8 mouse cellular contexts compared by ENCODE assay signal in genomic region chr17:30005451-30005941, GRCm38 (mm10). TPM values are rescaled to one million over a fixed set of nuclear protein-coding genes. Genes with fewer than 3 reads are reported as not detected.
DNase-seq lines count a peak whose midpoint lies in the region; ATAC-seq and TF ChIP-seq lines count a peak whose summit lies in the region.

No protein-coding gene starts in this region.

- H3K27me3 ChIP-seq in MEL (ENCODE audit: control insufficient read depth in 1 of 2, insufficient read depth in 2 of 2, low read length in 2 of 2) = no peaks in the 10 kb centered on the region
- no peaks in the 10 kb centered on the region for H3K27me3 ChIP-seq in heart, embryonic 13.5 days (replicated peaks)
- H3K27me3 ChIP-seq in kidney, postnatal 0 days (ENCODE audit: insufficient read depth, low read length) = no peaks in the 10 kb centered on the region

- peak overlapping the region; percentile 98 for H3K9ac ChIP-seq in MEL (ENCODE audit: control insufficient read depth, low read depth, low read length, poor library complexity, severe bottlenecking)
- H3K9ac ChIP-seq in heart, embryonic 13.5 days = peak overlapping the region; percentile 99
- H3K9ac ChIP-seq in kidney, postnatal 0 days (ENCODE audit: low read depth, low read length) = peak overlapping the region; percentile 98

- H3K4me2 ChIP-seq in heart, embryonic 13.5 days = peak overlapping the region; percentile 92
- peak overlapping the region; percentile 71 for H3K4me2 ChIP-seq in kidney, postnatal 0 days (ENCODE audit: low read length)

- under 1% methylated on average over 17 of the region's 19 CpGs for WGBS in heart, embryonic 13.5 days
- WGBS in kidney, postnatal 0 days = 0% methylated on average over 15 of the region's 19 CpGs

- DNase-seq in 3134 (ENCODE audit: extremely low read depth, insufficient read length, low spot score) (peak; percentile 68), MEL (ENCODE audit: low read depth, low spot score) (peak; percentile 68)
- peak; percentile 59 for DNase-seq in embryo, embryonic 10.5 days (ENCODE audit: low spot score)
- peak; percentile 58 for DNase-seq in kidney, postnatal 0 days (ENCODE audit: low spot score)
- DNase-seq in lung, postnatal 36 days = peak; percentile 68
- peak; percentile 35 for DNase-seq in skeletal muscle tissue, adult 2 months (ENCODE audit: low read depth, low spot score)

- peak overlapping the region; percentile 64 for H3K27ac ChIP-seq in MEL (ENCODE audit: control insufficient read depth, low read depth, low read length)
- peak overlapping the region; percentile 99 for H3K27ac ChIP-seq in heart, embryonic 13.5 days (replicated peaks)
- H3K27ac ChIP-seq in kidney, postnatal 0 days = peak overlapping the region; percentile 99

- no peak for TF ChIP-seq EP300 in MEL (IDR thresholded peaks at IDR 0.05; ENCODE audit: low read depth in 1 of 2, low read length in 2 of 2)

- peak overlapping the region; percentile 89 to 93 for H3K4me3 ChIP-seq in MEL (ENCODE audit: control insufficient read depth in 1 of 2, insufficient read depth in 1 of 2, low read depth in 2 of 2, low read length in 2 of 2)
- H3K4me3 ChIP-seq in heart, embryonic 13.5 days = peak overlapping the region; percentile 89
- H3K4me3 ChIP-seq in kidney, postnatal 0 days (replicated peaks; ENCODE audit: low read depth, low read length) = peak overlapping the region; percentile 99

- no peak for TF ChIP-seq RAD21 in MEL (IDR thresholded peaks at IDR 0.05; ENCODE audit: low read depth, low read length)

- peaks cover 2 to 22% of the 10 kb centered on the region in 2 experiments; a peak in 3 of 4 replicates for H3K36me3 ChIP-seq in MEL (ENCODE audit: control insufficient read depth in 1 of 2, insufficient read depth in 2 of 2, low read length in 2 of 2)
- H3K36me3 ChIP-seq in heart, embryonic 13.5 days = peaks cover 8% of the 10 kb centered on the region; the same call in 1 of the 2 replicates
- no peaks in the 10 kb centered on the region for H3K36me3 ChIP-seq in kidney, postnatal 0 days (ENCODE audit: insufficient read depth, low read length)

- H3K9me3 ChIP-seq in MEL (replicated peaks; ENCODE audit: insufficient read depth, low read length) = no peaks in the 10 kb centered on the region
- H3K9me3 ChIP-seq in heart, embryonic 13.5 days = no peaks in the 10 kb centered on the region
- H3K9me3 ChIP-seq in kidney, postnatal 0 days (replicated peaks; ENCODE audit: low read length) = no peaks in the 10 kb centered on the region

- peak; percentile 23 for ATAC-seq in heart, embryonic 13.5 days (ENCODE audit: extremely low read depth, insufficient number of reproducible peaks, low FRiP score, low TSS enrichment)
- peak; percentile 15 for ATAC-seq in kidney, postnatal 0 days (replicated peaks; ENCODE audit: low FRiP score, low read depth)
- ATAC-seq in megakaryocyte-erythroid progenitor cell, adult 5-6 weeks (replicated peaks; ENCODE audit: low FRiP score, low TSS enrichment, poor library complexity, severe bottlenecking) = no peak

- H3K4me1 ChIP-seq in MEL (ENCODE audit: control insufficient read depth in 1 of 2, insufficient read depth in 2 of 2, low read length in 2 of 2) = peaks cover 7 to 22% of the 10 kb centered on the region in 2 experiments
- H3K4me1 ChIP-seq in heart, embryonic 13.5 days = peaks cover 48% of the 10 kb centered on the region
- H3K4me1 ChIP-seq in kidney, postnatal 0 days (replicated peaks; ENCODE audit: insufficient read depth, low read length) = peaks cover 19% of the 10 kb centered on the region

- TF ChIP-seq POLR2A in MEL (IDR thresholded peaks at IDR 0.05; ENCODE audit: control insufficient read depth in 1 of 2, insufficient read depth in 1 of 2, low read depth in 1 of 2, low read length in 2 of 2, poor library complexity in 1 of 2) = no peak

- H3K79me2 ChIP-seq in MEL (ENCODE audit: control insufficient read depth, insufficient read depth, low read length, poor library complexity) = peaks cover 44% of the 10 kb centered on the region

- TF ChIP-seq CTCF in MEL (IDR thresholded peaks at IDR 0.05 in 2 of 3, conservative IDR thresholded peaks at IDR 0.05 in 1 of 3; ENCODE audit: control insufficient read depth in 1 of 3, insufficient read depth in 1 of 3, low read depth in 2 of 3, low read length in 3 of 3, poor library complexity in 1 of 3, severe bottlenecking in 1 of 3) = no peak
- no peak for TF ChIP-seq CTCF in kidney, postnatal 0 days (IDR thresholded peaks at IDR 0.05; ENCODE audit: low read depth)

TF ChIP-seq in MEL, 35 proteins besides CTCF, POLR2A, EP300 and RAD21:
- TF ChIP-seq CHD2 (IDR thresholded peaks at IDR 0.05; ENCODE audit: low read length) (no peak), ELF1 (IDR thresholded peaks at IDR 0.05; ENCODE audit: low read depth, low read length) (0 out of 2 replicates have a peak, but pooled peaks have one; percentile 42), ETS1 (IDR thresholded peaks at IDR 0.05; ENCODE audit: low read depth, low read length) (peak; percentile 35; the same call in 1 of the 2 replicates)
TF ChIP-seq in MEL: peak in this region for 2.

RNA-seq across cellular contexts. Expression of gene Zfand3, which starts 1.0 kb away (rescaled TPM):
- total RNA-seq in MEL (2012; rRNA removed) = 28.3 and 31.7 TPM in 2 replicates
- 10 to 100 TPM in 1 of 2 experiments, not detected in 1; 48.8 TPM for polyA plus RNA-seq in MEL (2012; ENCODE audit: insufficient read depth in 1 of 2, insufficient read length in 2 of 2, low read depth in 1 of 2, low replicate concordance in 2 of 2, missing spikeins in 1 of 2)
- 52.5 and 55.7 TPM in 2 replicates for polyA plus RNA-seq in heart, embryonic 13.5 days (2015; fragmentation: Nextera tagmentation; extraction: Ambion mirVana)
- polyA plus RNA-seq in kidney, postnatal 0 days (2015; fragmentation: Nextera tagmentation; extraction: Ambion mirVana) = 55.5 and 63.5 TPM in 2 replicates
- total RNA-seq in megakaryocyte-erythroid progenitor cell, adult 5-6 weeks (2014; fragmentation: Nextera tagmentation) = 9.5 and 41.5 TPM in 2 replicates
- total RNA-seq in megakaryocyte-erythroid progenitor cell, adult 5-6 weeks (2017) = 4.9 and 11.4 TPM in 2 replicates

RNA-seq across cellular contexts. Expression of gene Mdga1, which starts 35.6 kb away (rescaled TPM):
- total RNA-seq in MEL (2012; rRNA removed) = 0.26 and 0.27 TPM in 2 replicates
- 1 to 10 TPM in 1 of 2 experiments, not detected in 1; 2.3 TPM for polyA plus RNA-seq in MEL (2012; ENCODE audit: insufficient read depth in 1 of 2, insufficient read length in 2 of 2, low read depth in 1 of 2, low replicate concordance in 2 of 2, missing spikeins in 1 of 2)
- 4.4 TPM in 2 replicates for polyA plus RNA-seq in heart, embryonic 13.5 days (2015; fragmentation: Nextera tagmentation; extraction: Ambion mirVana)
- polyA plus RNA-seq in kidney, postnatal 0 days (2015; fragmentation: Nextera tagmentation; extraction: Ambion mirVana) = 1.3 and 1.7 TPM in 2 replicates
- 7.3 and 13.7 TPM in 2 replicates for total RNA-seq in megakaryocyte-erythroid progenitor cell, adult 5-6 weeks (2014; fragmentation: Nextera tagmentation)
- 5.4 and 14.4 TPM in 2 replicates for total RNA-seq in megakaryocyte-erythroid progenitor cell, adult 5-6 weeks (2017)
